Mouse (Mus musculus) myocyte (in vitro differentiated cells): ENCODE measurements around the gene Fnbp1l.

Source experiments
- POLR2A ChIP-seq: IDR thresholded peaks from one replicate; pipeline ENCODE4 v1.6.1; 2011; ENCODE audit warnings: low read depth, mild to moderate bottlenecking, control low read depth, moderate library complexity; ENCODE audit not compliant: insufficient read length
- TCF12 ChIP-seq: IDR thresholded peaks from one replicate; pipeline ENCODE4 v1.6.1; 2011; ENCODE audit warnings: mild to moderate bottlenecking, control low read depth; ENCODE audit not compliant: poor library complexity, insufficient read depth, severe bottlenecking
- USF1 ChIP-seq: IDR thresholded peaks from one replicate; pipeline ENCODE4 v1.6.1; 2011; ENCODE audit warnings: low read depth, mild to moderate bottlenecking, control low read depth, moderate library complexity

GRCm38 (mm10) chr3:122573426-122574286 is 45.9 kb downstream of the Fnbp1l start:
- no peak for TF ChIP-seq TCF12
- no peak for TF ChIP-seq POLR2A
- no peak for TF ChIP-seq USF1
